Mouse (Mus musculus) gastrocnemius, adult 2 months (tissue): ENCODE results near the gene Cxcl1. TPM values are rescaled to one million over a fixed set of nuclear protein-coding genes. Genes with fewer than 3 reads are reported as not detected.
"Not testable (repeated sequence)": the region's sequence is repeated elsewhere in the genome, so short reads cannot be mapped to it uniquely, and the experiment has no call there.

Experiments used
- DNase-seq: peaks from one replicate; pipeline ENCODE4 v3.0.0; 2022
- H3K27ac ChIP-seq: fragments of 200-600 bp; 2 replicates; pipeline ENCODE4 v1.8.1; 2022; ENCODE audit warnings: mild to moderate bottlenecking
- H3K4me3 ChIP-seq: fragments of 200-600 bp; 2 replicates; pipeline ENCODE4 v1.8.1; 2022; ENCODE audit warnings: mild to moderate bottlenecking, moderate library complexity
- CTCF ChIP-seq: fragments of 200-600 bp; IDR thresholded peaks from 2 replicates; pipeline ENCODE4 v1.8.1; 2022; ENCODE audit warnings: antibody characterized with exemption, mild to moderate bottlenecking, moderate library complexity
- intact Hi-C: fragments of 180-260 bp; cut with DNase I; formaldehyde crosslinking; loops from one replicate; pipeline ENCODE4 v1.15.1; 2025
- long read RNA-seq, 2 experiments: library from polyadenylated mRNA; stranded (forward); transcript quantifications; one replicate each; pipeline ENCODE4 v2.0.0; 2021
- total RNA-seq, 2 experiments: library from RNA; stranded (reverse); gene quantifications; 2 replicates each; pipeline ENCODE4 v1.2.3; 2021

Cxcl1 gene
- total RNA-seq: under 1 TPM in 1 of 2 experiments, not detected in 1; 0.26 TPM
- long read RNA-seq, experiment 1: 0 reads
- long read RNA-seq, experiment 2: 0 reads

DNA sequence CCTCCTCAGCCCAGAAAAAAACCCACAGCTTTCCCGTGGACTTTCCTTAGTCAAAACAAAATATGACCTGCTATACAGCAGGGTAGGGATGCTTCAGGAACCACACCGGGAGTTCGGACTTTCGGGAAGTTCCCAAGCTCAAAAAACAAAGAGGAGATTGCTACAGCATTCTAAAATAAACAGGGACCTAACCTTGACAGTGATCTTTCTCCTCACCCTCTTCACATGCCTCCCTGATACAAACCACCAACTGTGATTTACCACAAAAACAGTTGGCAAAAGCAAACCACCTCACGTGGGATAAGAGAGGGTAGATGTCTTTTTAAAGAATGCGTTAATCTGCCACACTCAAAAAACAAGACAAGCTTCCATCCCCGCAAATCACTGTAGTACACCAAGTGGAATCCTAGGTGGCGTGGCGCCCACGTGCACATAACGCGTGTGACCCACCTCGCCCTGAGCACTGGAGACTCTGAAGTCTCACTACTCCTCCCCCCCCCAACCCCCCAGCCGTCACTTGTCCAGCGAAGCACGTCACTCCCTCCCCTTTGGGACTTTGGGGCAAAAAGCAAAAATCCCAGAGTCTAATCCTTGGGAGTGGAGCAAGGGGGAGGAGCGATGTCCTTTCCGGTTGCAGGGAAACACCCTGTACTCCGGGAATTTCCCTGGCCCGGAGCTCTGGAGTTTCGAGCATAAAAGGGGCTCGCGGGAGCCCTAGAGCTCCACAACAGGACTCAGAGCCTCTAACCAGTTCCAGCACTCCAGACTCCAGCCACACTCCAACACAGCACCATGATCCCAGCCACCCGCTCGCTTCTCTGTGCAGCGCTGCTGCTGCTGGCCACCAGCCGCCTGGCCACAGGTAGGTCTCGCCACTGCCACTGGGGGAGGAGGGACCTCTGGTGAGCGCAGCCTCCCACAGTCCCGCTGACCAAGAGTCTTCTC, at the start of gene Cxcl1:
Gene Cxcl1 (plus strand): TSS at position 723 of the 945 bp plus-strand sequence.
- peak; percentile 24; the same call in 1 of the 2 replicates for TF ChIP-seq CTCF
- peak; percentile 70 for DNase-seq
- intact Hi-C loops: no loop called here
- peak within 1 kb of the TSS; percentile 71 for H3K27ac ChIP-seq
- peak within 1 kb of the TSS; percentile 77 for H3K4me3 ChIP-seq

DNA sequence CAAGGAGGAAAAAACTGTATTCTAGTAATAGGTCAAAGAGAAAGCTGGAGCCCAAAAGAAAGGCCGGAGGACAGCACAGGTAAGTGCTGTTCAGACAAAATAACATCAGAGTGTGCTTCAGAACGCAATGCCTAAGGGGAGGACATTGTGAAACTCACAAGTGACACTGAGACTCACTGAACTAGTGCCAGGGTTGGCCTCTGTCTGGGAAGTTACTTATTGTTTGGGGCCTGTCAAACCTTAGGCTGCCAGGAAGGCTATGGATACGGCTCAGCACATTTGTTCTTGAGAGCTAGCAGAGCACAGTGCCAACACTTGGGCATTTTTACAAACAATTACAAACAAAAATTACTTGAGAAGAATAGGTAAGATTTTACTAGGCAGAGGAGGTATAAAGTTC, 47.1 kb upstream of the Cxcl1 start:
- Histone ChIP-seq H3K27ac (no peak overlapping the region), H3K4me3 (no peak overlapping the region)
- TF ChIP-seq CTCF: no peak
- intact Hi-C loops: no loop called here
- no peak for DNase-seq

DNA sequence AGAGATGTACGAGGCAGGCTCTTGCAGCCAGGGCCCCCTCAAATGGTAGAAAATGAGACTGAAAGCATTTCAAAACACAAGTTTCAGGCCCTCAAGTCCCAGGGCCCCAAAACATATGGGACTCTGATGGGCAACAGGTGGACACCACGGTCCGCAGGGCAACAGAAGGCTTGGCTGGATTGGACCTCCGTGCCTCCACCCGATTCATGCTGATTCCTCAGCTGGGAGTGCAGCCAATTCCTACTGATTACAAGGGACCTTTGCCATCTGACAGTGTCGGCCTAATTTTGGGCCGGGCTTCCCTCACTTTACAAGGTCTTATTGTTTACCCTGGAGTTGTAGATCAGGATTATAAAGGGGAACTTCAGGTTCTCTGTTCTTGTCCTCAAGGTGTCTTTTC, 40.9 kb upstream of the Cxcl1 start:
- H3K4me3 ChIP-seq, intact Hi-C loops, DNase-seq, H3K27ac ChIP-seq: not testable (repeated sequence)

DNA sequence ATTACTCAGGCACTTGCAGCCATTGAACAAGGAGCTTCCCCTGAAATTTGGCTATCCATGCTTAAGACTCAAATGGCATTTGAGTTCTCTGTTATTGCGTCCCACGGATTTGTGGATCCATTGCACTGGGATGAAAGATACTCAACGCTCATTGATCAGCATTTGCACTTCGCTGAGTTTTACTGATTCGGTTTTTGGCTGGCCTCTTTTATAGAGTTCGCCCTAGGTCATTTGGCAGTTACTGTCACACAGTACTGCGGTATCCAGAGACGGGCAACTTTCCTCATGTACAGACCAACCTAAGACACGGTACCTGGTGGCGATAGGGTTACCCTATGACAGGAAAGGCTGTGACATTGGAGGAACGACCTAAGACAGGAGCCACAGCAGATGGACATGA, 39.6 kb upstream of the Cxcl1 start:
- H3K27ac ChIP-seq, intact Hi-C loops, H3K4me3 ChIP-seq, DNase-seq: not testable (repeated sequence)

DNA sequence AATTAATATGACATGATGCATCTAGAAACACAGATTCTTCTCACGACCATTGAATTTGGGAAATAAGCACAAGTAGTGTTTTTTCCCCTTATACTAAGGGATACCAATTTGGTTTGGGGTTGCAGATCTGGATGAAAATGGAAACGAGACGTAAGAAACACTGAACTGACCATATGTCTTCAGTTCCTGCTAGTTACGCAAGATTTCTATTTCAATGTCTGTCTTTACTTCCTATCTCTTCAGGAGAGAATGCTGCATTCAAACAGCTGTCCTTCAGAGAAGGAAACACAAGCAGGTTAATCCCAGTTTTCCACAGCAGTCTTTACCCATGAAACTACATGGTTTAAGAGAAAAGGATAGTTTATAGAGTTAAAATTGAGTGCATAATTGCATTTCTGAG, 37.8 kb upstream of the Cxcl1 start:
- Histone ChIP-seq H3K27ac (no peak overlapping the region), H3K4me3 (no peak overlapping the region)
- intact Hi-C loops: no loop called here
- DNase-seq: no peak
- no peak for TF ChIP-seq CTCF

DNA sequence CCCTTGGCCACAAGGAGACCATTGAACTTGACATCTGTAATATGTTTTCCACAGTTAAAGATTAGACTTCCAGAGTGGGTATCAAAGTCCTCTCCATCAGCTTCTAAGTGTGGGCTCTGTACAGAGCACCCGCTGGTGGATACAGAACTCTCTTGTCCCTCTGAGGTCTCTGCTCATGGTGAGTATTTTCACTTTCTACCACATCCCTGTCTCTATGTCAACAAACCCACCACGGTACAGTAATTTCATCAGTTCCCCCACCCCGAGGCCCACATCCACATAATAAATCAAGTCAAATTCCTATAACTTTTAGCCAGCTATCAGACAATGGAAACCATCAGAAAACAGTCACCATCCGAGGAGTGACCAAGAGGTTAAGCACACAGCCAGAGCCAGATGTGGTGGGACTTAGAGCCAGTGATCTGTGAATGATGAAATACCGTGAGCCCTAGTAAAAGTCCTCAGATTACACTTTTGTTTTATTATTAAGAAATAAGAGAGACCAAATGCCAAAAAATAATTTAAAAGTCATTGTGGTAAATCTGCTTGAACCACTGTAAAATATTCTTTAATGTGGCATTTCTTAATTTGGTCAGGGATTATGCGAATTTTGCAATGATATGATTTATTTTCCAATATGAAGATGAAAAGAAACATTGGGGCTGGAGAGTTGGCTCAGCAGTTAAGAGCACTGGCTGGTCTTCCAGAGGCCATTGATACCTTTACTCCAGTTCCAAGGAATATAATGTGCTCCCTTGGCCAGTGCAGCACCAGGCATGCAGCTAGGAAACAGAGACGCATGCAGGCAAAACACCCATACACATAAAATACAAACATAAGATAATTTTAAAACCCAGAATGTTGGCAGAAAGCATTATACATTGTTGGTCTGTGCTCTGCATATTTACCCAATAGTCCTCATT, 35.5 kb upstream of the Cxcl1 start:
- intact Hi-C loops: no loop called here
- no peak for DNase-seq
- no peak overlapping the region for H3K27ac ChIP-seq
- no peak overlapping the region for H3K4me3 ChIP-seq
- no peak for TF ChIP-seq CTCF

DNA sequence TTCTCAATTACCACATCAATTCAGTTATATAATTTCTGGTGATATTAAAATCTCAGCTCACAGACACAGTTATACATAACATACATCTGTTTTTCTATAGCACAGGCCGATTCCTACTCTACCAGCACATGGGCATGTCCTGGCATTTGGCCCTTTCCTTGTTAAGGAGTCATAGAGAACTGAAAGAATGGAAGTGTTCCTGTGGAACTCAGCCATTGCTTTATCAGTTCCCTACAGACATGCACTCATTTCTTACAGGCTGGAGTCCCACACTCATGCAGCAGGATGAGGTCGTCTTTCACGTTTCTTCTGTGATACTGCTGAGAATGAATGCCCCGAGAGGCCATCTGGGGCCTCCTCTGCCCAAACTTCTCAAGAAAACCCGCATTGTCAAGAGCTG, 33.6 kb upstream of the Cxcl1 start:
- intact Hi-C loops: no loop called here
- H3K27ac ChIP-seq: no peak overlapping the region
- no peak for TF ChIP-seq CTCF
- no peak overlapping the region for H3K4me3 ChIP-seq
- no peak for DNase-seq

DNA sequence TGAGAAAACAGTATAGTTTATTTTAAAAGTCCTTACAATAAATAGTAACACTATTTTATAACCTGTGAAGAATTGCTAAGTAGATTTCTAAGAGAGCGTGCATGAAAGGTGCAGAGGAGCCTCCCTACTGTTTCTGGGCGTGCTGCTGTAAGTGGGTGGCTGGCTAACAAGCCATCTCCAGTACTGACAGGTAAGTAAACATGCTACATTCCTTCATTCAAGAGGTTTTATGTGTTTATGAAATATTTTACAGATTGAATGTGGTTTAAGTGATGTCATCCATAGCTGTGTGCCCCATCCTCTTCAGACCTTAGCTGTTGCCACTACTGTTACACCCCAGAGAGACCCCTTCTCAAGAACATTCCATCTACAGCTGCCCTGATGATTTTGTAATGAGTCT, 32.6 kb upstream of the Cxcl1 start:
- no peak for DNase-seq
- Histone ChIP-seq H3K27ac (no peak overlapping the region), H3K4me3 (no peak overlapping the region)
- no peak for TF ChIP-seq CTCF
- intact Hi-C loops: no loop called here

DNA sequence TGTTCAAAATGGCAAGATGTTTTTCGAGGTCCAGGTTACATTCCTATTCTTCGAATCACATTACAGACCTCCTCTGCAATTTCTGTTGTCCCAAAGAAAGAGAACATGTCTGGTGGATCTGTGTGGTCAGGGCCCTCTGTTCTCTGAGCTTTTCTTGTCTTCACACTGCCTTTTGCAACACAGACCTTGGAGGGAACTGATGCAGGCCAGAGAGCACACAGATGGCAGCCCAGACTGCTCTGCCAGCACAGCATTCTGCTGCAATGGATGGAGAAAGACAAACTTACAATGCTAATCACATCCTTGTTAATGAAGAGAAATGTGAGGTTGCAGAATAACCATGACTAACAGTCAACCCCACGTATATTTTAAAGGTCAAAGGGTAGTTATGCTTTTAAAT, 32.0 kb upstream of the Cxcl1 start:
- intact Hi-C loops: no loop called here
- H3K27ac ChIP-seq: no peak overlapping the region
- no peak for DNase-seq
- TF ChIP-seq CTCF: no peak
- H3K4me3 ChIP-seq: no peak overlapping the region

DNA sequence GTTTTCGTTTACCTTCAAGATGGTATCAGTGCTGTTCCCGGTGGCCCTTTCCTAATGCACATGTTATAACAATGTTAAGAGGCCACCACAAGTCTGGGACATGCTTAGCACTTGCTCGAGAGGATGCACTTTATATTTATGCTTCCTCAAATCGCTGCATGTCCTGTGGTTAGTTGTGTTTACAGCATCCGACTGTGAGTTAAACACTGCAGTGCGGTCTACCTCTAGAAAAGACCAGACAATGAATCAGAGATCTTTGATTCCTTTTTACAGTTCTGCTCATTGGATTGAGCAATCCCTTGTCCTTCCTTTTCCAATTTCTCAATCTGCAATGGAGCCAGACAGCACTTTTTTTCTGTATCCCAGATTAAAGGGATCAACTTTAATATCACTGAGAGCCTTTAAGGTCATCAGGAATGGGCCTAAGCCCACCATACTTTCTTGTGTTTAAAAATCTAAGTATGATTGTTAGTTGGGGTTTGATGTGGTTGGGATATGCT, 29.1 kb upstream of the Cxcl1 start:
- intact Hi-C loops: no loop called here
- no peak for DNase-seq
- Histone ChIP-seq H3K4me3 (no peak overlapping the region), H3K27ac (no peak overlapping the region)
- no peak for TF ChIP-seq CTCF

DNA sequence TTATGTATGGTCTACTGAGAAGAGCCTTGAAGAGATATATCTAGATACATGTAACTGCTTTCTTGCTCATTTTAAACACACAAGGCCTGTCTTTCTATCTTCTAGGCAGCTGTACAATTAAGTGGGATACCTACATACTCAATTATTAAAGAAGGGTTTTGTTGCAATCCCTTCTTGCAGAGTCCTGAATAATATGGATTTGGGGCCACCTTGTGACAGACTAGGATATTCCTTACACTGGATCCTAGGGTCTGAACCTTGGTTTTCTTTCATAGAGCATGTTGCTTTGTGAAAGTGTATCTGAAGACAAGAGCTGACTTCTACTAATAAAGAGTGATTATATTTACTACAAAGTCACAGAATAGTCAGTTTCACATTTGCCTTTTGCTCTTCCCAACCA, 24.3 kb upstream of the Cxcl1 start:
- TF ChIP-seq CTCF: peak; percentile 43
- no peak for DNase-seq
- intact Hi-C loops: no loop called here
- H3K27ac ChIP-seq: no peak overlapping the region
- no peak overlapping the region for H3K4me3 ChIP-seq

DNA sequence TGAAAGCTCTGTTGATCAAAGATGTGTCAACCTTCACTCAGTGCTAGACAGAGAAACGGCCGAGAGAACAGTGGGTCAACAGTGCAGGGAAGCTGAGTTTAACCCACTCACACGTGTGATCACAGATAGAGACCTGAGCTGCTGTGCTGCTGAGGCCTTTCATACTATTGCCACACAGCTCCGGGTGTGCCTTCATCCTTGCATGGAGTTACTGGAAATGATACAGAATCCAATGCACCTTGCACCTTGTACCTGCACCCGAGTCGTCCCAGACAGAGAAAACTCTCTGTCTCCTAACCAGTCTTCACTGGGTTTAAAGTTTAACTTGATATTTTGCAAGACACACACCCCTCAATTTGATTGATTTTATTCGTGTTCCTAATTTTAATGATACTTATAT, 18.7 kb upstream of the Cxcl1 start:
- H3K4me3 ChIP-seq: no peak overlapping the region
- DNase-seq: no peak
- TF ChIP-seq CTCF: no peak
- intact Hi-C loops: no loop called here
- no peak overlapping the region for H3K27ac ChIP-seq

DNA sequence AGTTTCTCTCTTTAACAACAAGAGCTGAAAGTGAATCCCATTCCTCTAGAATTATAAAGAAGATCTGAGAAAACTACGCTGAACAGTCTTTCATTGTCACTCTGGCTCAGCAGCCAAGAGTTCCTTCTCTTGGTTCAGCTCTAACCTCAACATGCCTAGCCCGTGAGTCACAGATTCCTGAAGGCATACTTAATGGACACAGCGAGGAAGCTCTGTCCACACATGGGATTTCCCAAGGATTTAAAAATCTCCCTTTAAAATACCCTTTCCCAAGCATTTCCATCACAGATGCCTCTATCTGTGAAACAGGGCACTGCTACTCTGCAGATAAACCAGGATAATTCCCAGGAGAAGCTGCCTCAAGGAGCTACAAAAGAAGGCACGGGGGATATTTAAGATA, 15.0 kb upstream of the Cxcl1 start:
- Histone ChIP-seq H3K4me3 (no peak overlapping the region), H3K27ac (peak overlapping the region; percentile 62)
- intact Hi-C loops: no loop called here
- peak; percentile 56 for DNase-seq
- TF ChIP-seq CTCF: peak; percentile 6; the same call in 1 of the 2 replicates
